Mouse (Mus musculus) stomach, postnatal 0 days (tissue): Measurements from ENCODE around the gene Zp1. TPM values are rescaled to one million over a fixed set of nuclear protein-coding genes. Genes with fewer than 3 reads are reported as not detected.
A peak's percentile ranks its signal among the peaks of the same experiment; 100 is the strongest.

ENCODE experiments used
- ATAC-seq: fragments of 200-750 bp; cut with Nextera tagmentation; 2 replicates; pipeline ENCODE4 v1.8.0; 2017; ENCODE audit not compliant: low FRiP score, low TSS enrichment
- DNase-seq: peaks from one replicate; pipeline ENCODE4 v3.0.0-alpha.2; 2016; ENCODE audit warnings: low spot score
- H3K27ac ChIP-seq: fragments of 300-500 bp; sonication (generic); replicated peaks from 2 replicates; pipeline ENCODE4 v1.5.1; 2014; ENCODE audit warnings: mild to moderate bottlenecking, control low read depth
- H3K27me3 ChIP-seq: fragments of 300-500 bp; sonication (generic); 2 replicates; pipeline ENCODE4 v1.6.1; 2014; ENCODE audit warnings: low read length; ENCODE audit not compliant: control insufficient read depth, insufficient read depth
- H3K36me3 ChIP-seq: fragments of 300-500 bp; sonication (generic); 2 replicates; pipeline ENCODE4 v1.6.1; 2014; ENCODE audit warnings: low read length, mixed read lengths; ENCODE audit not compliant: control insufficient read depth, insufficient read depth
- H3K4me1 ChIP-seq: fragments of 300-500 bp; sonication (generic); replicated peaks from 2 replicates; pipeline ENCODE4 v1.6.1; 2014; ENCODE audit warnings: antibody characterized with exemption; ENCODE audit not compliant: control insufficient read depth, insufficient read depth
- H3K4me2 ChIP-seq: fragments of 300-500 bp; sonication (generic); replicated peaks from 2 replicates; pipeline ENCODE4 v1.6.1; 2014; ENCODE audit warnings: low read depth, mild to moderate bottlenecking, control low read depth, moderate library complexity
- H3K4me3 ChIP-seq: fragments of 300-500 bp; sonication (generic); 2 replicates; pipeline ENCODE4 v1.5.1; 2014; ENCODE audit warnings: low read depth, low read length, control low read depth
- H3K9ac ChIP-seq: fragments of 300-500 bp; sonication (generic); 2 replicates; pipeline ENCODE4 v1.6.1; 2014; ENCODE audit warnings: mild to moderate bottlenecking, low read length, control low read depth, mixed read lengths
- H3K9me3 ChIP-seq: fragments of 300-500 bp; sonication (generic); 2 replicates; pipeline ENCODE4 v1.6.1; 2016; ENCODE audit warnings: low read length; ENCODE audit not compliant: control insufficient read depth
- CTCF ChIP-seq: IDR thresholded peaks from 2 replicates; pipeline ENCODE4 v1.5.1; 2016; ENCODE audit warnings: antibody characterized with exemption, low read depth, mild to moderate bottlenecking, moderate library complexity
- EP300 ChIP-seq: optimal IDR thresholded peaks from 2 replicates; pipeline ENCODE3; 2016; ENCODE audit warnings: antibody characterized with exemption
- WGBS: fragments of 180-500 bp; shearing (Covaris S2); extraction: QIAGEN DNeasy Blood & Tissue Kit; methylation state at CpG from one replicate; pipeline ENCODE4 v1.1.7; 2014; 5-methylcytosine and 5-hydroxymethylcytosine counted together
- polyA plus RNA-seq: library from polyadenylated mRNA; unstranded; fragments of >200 nt; fragmentation: Nextera tagmentation; extraction: Ambion mirVana; gene quantifications from 2 replicates; pipeline ENCODE4 v1.2.1, GENCODE M21; 2015

Gene Zp1
- polyA plus RNA-seq, 1 experiment from 2014 or later, result 0.08 TPM

DNA sequence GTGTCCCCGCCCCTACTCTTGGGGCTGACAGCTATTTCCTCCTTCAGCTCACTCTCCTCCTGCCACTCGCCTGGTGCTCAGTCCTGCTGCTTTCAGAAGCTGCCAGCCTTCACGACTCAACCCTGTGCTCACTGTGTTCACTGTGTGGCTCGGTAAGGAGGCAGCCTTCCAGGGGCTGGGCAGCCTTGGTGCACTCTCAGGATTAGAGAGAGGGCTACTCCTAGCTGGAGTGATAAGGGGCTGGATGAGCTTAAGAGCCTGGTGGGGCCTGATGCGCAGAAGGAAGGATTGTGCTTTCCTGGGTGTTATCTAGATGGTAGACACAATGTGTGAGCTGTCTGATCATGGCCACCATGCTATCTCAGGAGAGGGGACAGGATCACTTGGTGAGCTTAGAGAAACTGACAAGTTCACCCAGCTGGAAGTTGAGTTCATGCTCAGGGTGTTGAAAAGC is 16.7 kb upstream of the Zp1 start, which contains the start of gene Ptgdr2:
Gene Ptgdr2, plus strand, starts transcription at position 51 of the 454 bp plus-strand sequence.
- no peak for DNase-seq
- Histone ChIP-seq H3K4me1 (peaks cover 3% of the 10 kb centered on the region), H3K4me2 (no peak within 1 kb of the TSS), H3K9me3 (no peaks in the 10 kb centered on the region), H3K9ac (no peak within 1 kb of the TSS), H3K27ac (no peak within 1 kb of the TSS), H3K36me3 (no peaks in the 10 kb centered on the region), H3K27me3 (no peaks in the 10 kb centered on the region), H3K4me3 (no peak within 1 kb of the TSS)
- 42% methylated on average over 5 of the region's 5 CpGs for WGBS
- no peak for ATAC-seq
- TF ChIP-seq CTCF (no peak), EP300 (no peak)

GRCm38 (mm10) chr19:10936077-10936476 is 15.6 kb upstream of the Zp1 start:
- Histone ChIP-seq H3K4me3 (no peak overlapping the region), H3K27me3 (no peaks in the 10 kb centered on the region), H3K4me1 (peaks cover 3% of the 10 kb centered on the region), H3K27ac (no peak overlapping the region), H3K9ac (no peak overlapping the region), H3K36me3 (no peaks in the 10 kb centered on the region), H3K9me3 (no peaks in the 10 kb centered on the region), H3K4me2 (no peak overlapping the region)
- DNase-seq (no peak), ATAC-seq (no peak)
- TF ChIP-seq CTCF (peak; percentile 36; the same call in 1 of the 2 replicates), EP300 (no peak)
- WGBS, result 90% methylated on average over 5 of the region's 5 CpGs

DNA sequence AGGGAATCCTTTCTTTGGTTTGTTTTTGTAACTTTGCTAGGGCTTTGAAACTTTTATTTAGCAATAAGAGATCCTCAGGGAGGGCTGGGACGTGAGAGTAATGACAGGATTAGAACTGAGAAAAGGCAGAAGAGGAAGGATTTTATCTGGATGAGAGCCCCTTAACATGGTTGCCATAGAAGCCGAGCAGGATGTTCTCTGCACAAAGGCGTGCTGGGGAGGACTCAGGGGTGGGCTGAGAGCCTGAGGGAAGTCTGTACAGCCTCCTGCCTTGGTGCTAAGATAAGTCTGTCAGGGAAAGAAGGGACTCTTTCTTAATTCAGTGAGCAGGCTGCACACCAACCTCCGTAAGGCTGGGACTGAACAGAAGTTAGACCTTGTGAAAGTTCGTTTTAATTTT is 14.6 kb upstream of the Zp1 start:
- no peak for ATAC-seq
- TF ChIP-seq EP300 (no peak), CTCF (no peak)
- whole genome bisulfite sequencing, result 42% methylated on average over 5 of the region's 5 CpGs

GRCm38 (mm10) chr19:10930641-10931040 is 10.2 kb upstream of the Zp1 start:
- no peak overlapping the region for H3K4me3 ChIP-seq
- H3K9me3 ChIP-seq, result no peaks in the 10 kb centered on the region
- TF ChIP-seq EP300 (no peak), CTCF (no peak)
- no peaks in the 10 kb centered on the region for H3K4me1 ChIP-seq
- DNase-seq, result no peak
- H3K27me3 ChIP-seq, result no peaks in the 10 kb centered on the region
- H3K4me2 ChIP-seq, result no peak overlapping the region
- H3K36me3 ChIP-seq, result no peaks in the 10 kb centered on the region
- WGBS, result 75% methylated on average over 2 of the region's 2 CpGs
- H3K27ac ChIP-seq, result no peak overlapping the region
- ATAC-seq, result no peak
- no peak overlapping the region for H3K9ac ChIP-seq

More for the DNA sequence above, 14.6 kb upstream of the Zp1 start:
- Histone ChIP-seq H3K4me3 (no peak overlapping the region), H3K4me1 (no peaks in the 10 kb centered on the region), H3K36me3 (no peaks in the 10 kb centered on the region), H3K27ac (no peak overlapping the region), H3K4me2 (no peak overlapping the region), H3K27me3 (no peaks in the 10 kb centered on the region), H3K9me3 (no peaks in the 10 kb centered on the region), H3K9ac (no peak overlapping the region)
- no peak for DNase-seq

GRCm38 (mm10) chr19:10926666-10927065 is 6.2 kb upstream of the Zp1 start:
- no peak for TF ChIP-seq EP300
- no peak for TF ChIP-seq CTCF
- H3K9ac ChIP-seq, result no peak overlapping the region
- H3K27me3 ChIP-seq, result no peaks in the 10 kb centered on the region
- H3K36me3 ChIP-seq, result no peaks in the 10 kb centered on the region
- WGBS, result 52% methylated on average over 4 of the region's 4 CpGs
- no peak overlapping the region for H3K4me3 ChIP-seq
- no peak overlapping the region for H3K4me2 ChIP-seq
- no peak overlapping the region for H3K27ac ChIP-seq
- ATAC-seq, result no peak
- H3K9me3 ChIP-seq, result no peaks in the 10 kb centered on the region
- H3K4me1 ChIP-seq, result no peaks in the 10 kb centered on the region
- DNase-seq, result no peak

DNA sequence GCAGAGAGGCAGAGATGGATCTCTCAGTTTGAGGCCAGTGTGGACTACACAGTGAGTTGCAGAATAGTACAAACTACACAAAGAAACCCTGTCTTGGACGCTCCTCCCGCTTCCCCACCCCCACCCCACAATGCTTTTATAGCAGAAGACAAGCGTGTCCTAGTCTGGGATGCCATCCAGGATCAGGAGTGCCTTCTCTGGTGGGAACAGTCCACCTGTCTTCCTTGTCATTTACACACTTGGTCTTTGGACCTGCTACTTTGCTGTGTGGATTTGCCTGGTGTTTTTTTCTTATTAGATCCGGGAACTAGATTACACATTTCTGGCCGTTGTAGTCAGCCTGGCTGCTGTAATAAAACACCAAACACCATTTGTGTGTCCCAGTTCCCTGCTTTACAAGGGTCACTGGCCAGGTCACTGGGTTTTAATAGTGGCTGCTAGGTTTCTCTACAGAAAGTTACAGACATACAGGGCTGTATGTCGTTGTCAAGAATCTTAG is 5.7 kb upstream of the Zp1 start:
- no peaks in the 10 kb centered on the region for H3K9me3 ChIP-seq
- H3K36me3 ChIP-seq, result no peaks in the 10 kb centered on the region
- 57% methylated on average over 6 of the region's 6 CpGs for WGBS
- no peak overlapping the region for H3K27ac ChIP-seq
- H3K4me1 ChIP-seq, result no peaks in the 10 kb centered on the region
- no peak for ATAC-seq
- DNase-seq, result no peak
- H3K27me3 ChIP-seq, result no peaks in the 10 kb centered on the region
- TF ChIP-seq CTCF, result no peak
- H3K9ac ChIP-seq, result no peak overlapping the region
- H3K4me3 ChIP-seq, result no peak overlapping the region
- H3K4me2 ChIP-seq, result no peak overlapping the region
